Mouse (Mus musculus): Measurements from ENCODE around the gene Pla2g15.

DNA sequence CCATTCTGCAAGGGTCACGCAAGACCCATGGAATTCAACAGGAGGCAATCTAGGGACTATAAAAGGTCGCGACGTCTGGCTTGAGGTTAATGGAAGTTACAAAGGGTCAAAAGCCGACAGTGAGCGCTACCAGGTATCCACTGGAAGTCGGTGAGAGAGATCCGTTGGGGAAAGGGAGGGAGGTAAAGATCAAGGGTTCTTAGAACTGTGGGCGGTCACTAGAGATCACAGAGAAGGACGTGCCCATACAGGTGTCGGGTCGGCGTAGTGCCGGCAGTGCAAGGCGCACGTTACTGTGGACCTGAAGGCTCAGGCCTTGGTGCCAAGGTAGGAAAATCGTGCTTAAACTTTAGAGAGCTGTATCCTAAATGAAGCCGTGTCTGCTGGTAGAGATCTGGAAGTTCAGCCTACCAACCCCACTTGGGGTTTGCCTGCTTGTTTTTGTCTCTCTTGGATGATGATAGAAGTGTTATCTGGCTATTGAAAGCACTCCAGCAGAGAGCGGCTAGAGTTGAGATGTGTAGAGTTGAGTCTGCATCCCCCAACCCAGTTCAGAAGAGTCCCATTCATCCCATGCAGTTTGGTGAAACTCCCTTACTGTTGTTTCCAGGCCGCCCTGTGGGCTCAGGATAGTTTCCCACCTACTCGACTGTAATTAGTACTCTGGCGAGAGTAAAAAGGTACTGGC lies 12.8 kb upstream of the Pla2g15 start:
- no peak for TF ChIP-seq CTCF (IDR thresholded peaks at IDR 0.05; ENCODE audit: insufficient read depth, low read depth, low read length)
- TF ChIP-seq POLR2A (IDR thresholded peaks at IDR 0.05; ENCODE audit: insufficient read depth, low read depth, low read length): no peak

Measured in olfactory bulb, adult 2 months (tissue).